Mouse (Mus musculus): ENCODE results near the gene Adk.
"Not testable (repeated sequence)": the region's sequence is repeated elsewhere in the genome, so short reads cannot be mapped to it uniquely, and the experiment has no call there.

Adk gene

GRCm38 (mm10) chr14:21065490-21066162 lies 13.3 kb downstream of the Adk start:
- no peak for DNase-seq (ENCODE audit: low read depth, low spot score)

GRCm38 (mm10) chr14:21069594-21069993 lies 17.2 kb downstream of the Adk start:
- no peak for DNase-seq (ENCODE audit: low read depth, low spot score)

GRCm38 (mm10) chr14:21073981-21074380 lies 21.6 kb downstream of the Adk start:
- no peak for DNase-seq (ENCODE audit: low read depth, low spot score)

GRCm38 (mm10) chr14:21074398-21075320 lies 22.3 kb downstream of the Adk start:
- DNase-seq (ENCODE audit: low read depth, low spot score) = no peak

- peak; percentile 84 for DNase-seq (ENCODE audit: low read depth, low spot score)
Observed at GRCm38 (mm10) chr14:21075751-21076500, 23.6 kb downstream of the Adk start.

GRCm38 (mm10) chr14:21076501-21077194 lies 24.3 kb downstream of the Adk start:
- no peak for DNase-seq (ENCODE audit: low read depth, low spot score)

- DNase-seq (ENCODE audit: low read depth, low spot score) = no peak
Observed at GRCm38 (mm10) chr14:21077939-21078338, 25.6 kb downstream of the Adk start.

- DNase-seq (ENCODE audit: low read depth, low spot score) = no peak
Observed at GRCm38 (mm10) chr14:21078511-21078910, 26.1 kb downstream of the Adk start.

- DNase-seq (ENCODE audit: low read depth, low spot score) = no peak
Observed at GRCm38 (mm10) chr14:21082823-21083222, 30.4 kb downstream of the Adk start.

GRCm38 (mm10) chr14:21085666-21086065 lies 33.3 kb downstream of the Adk start:
- no peak for DNase-seq (ENCODE audit: low read depth, low spot score)

- no peak for DNase-seq (ENCODE audit: low read depth, low spot score)
Observed at GRCm38 (mm10) chr14:21086106-21086505, 33.7 kb downstream of the Adk start.

GRCm38 (mm10) chr14:21086827-21087351 lies 34.5 kb downstream of the Adk start:
- DNase-seq (ENCODE audit: low read depth, low spot score) = peak; percentile 32

- DNase-seq (ENCODE audit: low read depth, low spot score) = no peak
Observed at GRCm38 (mm10) chr14:21087390-21088060, 35.2 kb downstream of the Adk start.

- no peak for DNase-seq (ENCODE audit: low read depth, low spot score)
Observed at GRCm38 (mm10) chr14:21088731-21089130, 36.4 kb downstream of the Adk start.

GRCm38 (mm10) chr14:21090400-21090799 lies 38.0 kb downstream of the Adk start:
- no peak for DNase-seq (ENCODE audit: low read depth, low spot score)

- no peak for DNase-seq (ENCODE audit: low read depth, low spot score)
Observed at GRCm38 (mm10) chr14:21090930-21091486, 38.6 kb downstream of the Adk start.

GRCm38 (mm10) chr14:21094161-21094560 lies 41.8 kb downstream of the Adk start:
- not testable (repeated sequence) for DNase-seq (ENCODE audit: low read depth, low spot score)

- DNase-seq (ENCODE audit: low read depth, low spot score) = no peak
Observed at GRCm38 (mm10) chr14:21096279-21096678, 43.9 kb downstream of the Adk start.

- DNase-seq (ENCODE audit: low read depth, low spot score) = no peak
Observed at GRCm38 (mm10) chr14:21096689-21097088, 44.3 kb downstream of the Adk start.

- no peak for DNase-seq (ENCODE audit: low read depth, low spot score)
Observed at GRCm38 (mm10) chr14:21099371-21099770, 47.0 kb downstream of the Adk start.

All from embryo, embryonic 11.5 days (tissue).